Mouse (Mus musculus): Measurements from ENCODE around the gene Foxn3.

Foxn3 gene

DNA sequence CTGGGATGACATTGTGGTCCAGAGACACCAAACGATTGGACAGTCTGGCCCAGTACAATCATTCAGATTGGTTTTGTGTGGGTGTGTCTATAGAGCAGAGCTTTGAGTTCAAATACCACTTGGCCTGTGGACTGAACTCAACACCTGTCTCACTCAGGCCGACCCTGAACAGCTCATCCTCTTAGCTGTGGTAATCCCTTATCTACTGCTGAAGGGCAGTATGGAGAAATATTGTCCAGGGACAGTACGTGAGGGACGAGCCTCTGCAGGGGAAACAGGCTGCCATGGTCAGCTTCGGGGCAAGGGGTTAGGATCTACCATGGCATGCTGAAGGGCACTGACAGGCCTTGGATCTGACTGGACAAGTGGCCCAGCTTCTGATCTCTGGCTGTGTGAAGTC, 306.9 kb downstream of the Foxn3 start:
- no peak for DNase-seq (ENCODE audit: low spot score)

GRCm38 (mm10) chr12:99254436-99254835, 308.9 kb downstream of the Foxn3 start:
- no peak for DNase-seq (ENCODE audit: low spot score)

- DNase-seq (ENCODE audit: low spot score) = no peak
Observed at GRCm38 (mm10) chr12:99253562-99253961, 309.8 kb downstream of the Foxn3 start.

GRCm38 (mm10) chr12:99248606-99249005, 314.8 kb downstream of the Foxn3 start:
- DNase-seq (ENCODE audit: low spot score) = no peak

DNA sequence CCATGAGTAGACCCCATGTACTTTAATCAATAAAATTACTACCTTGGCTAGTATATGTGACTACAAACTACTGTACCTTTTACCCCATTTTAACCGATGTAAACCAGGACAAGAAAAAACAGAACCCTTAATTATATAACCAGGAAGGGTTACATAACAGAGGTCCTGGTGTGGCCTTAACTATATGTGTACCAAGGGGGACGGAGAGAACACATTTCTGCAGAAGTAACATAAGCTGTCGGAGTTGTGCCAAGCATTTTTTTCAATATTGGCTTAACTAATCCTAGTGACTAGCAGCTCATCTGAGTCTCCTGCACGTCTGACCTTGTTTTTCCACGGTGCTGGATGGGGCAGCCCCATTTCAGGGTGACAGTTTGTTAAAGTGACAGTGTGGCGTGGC, 315.4 kb downstream of the Foxn3 start:
- DNase-seq (ENCODE audit: low spot score) = no peak

GRCm38 (mm10) chr12:99246984-99247746, 316.2 kb downstream of the Foxn3 start:
- no peak for DNase-seq (ENCODE audit: low spot score)

- no peak for DNase-seq (ENCODE audit: low spot score)
Observed at GRCm38 (mm10) chr12:99244673-99245072, 318.7 kb downstream of the Foxn3 start.

- DNase-seq (ENCODE audit: low spot score) = no peak
Observed at GRCm38 (mm10) chr12:99244264-99244663, 319.1 kb downstream of the Foxn3 start.

GRCm38 (mm10) chr12:99243316-99243715, 320.1 kb downstream of the Foxn3 start:
- DNase-seq (ENCODE audit: low spot score) = no peak

GRCm38 (mm10) chr12:99240185-99240726, 323.1 kb downstream of the Foxn3 start:
- DNase-seq (ENCODE audit: low spot score) = no peak

- no peak for DNase-seq (ENCODE audit: low spot score)
Observed at GRCm38 (mm10) chr12:99239735-99240134, 323.6 kb downstream of the Foxn3 start.

DNA sequence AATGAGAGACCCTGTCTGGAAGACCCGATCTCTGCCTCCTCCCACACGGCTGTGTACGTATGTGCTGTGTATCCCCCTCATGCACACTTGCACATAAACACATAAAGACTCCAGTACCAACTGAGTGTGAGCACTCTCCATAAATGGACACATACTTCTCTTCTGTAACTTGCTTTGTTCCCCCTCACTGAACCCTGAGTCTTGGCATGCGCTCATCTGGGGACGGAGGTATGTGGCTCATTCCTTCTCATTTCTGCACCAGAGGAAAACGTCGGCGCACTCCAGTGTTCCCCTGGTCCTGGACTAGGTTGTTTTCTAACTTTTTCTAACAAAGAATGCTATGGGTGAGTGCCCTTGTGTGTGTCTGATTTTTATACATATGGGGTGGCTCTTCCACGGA, 325.9 kb downstream of the Foxn3 start:
- DNase-seq (ENCODE audit: low spot score) = no peak

GRCm38 (mm10) chr12:99234346-99234745, 329.0 kb downstream of the Foxn3 start:
- DNase-seq (ENCODE audit: low spot score) = no peak

DNA sequence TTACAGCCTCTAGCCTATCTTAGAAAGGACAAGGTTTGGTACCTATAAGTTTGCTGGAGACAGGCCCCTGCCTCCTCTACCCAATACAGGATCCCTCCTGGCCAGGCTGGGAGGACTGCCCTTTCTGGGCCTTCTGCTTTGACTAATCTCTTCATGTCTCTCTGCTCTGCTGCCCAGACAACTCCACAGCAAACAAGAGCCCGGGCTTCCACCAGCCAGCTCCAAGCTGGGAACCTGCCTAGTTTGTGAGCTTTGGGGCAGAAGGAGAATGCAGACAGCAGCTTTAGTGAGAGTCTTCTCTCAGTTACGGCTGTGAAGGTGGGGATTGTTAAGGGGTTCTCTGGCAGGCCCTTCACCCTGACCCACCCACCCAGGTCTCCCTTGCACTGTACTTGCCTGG, 330.0 kb downstream of the Foxn3 start:
- DNase-seq (ENCODE audit: low spot score) = no peak

DNA sequence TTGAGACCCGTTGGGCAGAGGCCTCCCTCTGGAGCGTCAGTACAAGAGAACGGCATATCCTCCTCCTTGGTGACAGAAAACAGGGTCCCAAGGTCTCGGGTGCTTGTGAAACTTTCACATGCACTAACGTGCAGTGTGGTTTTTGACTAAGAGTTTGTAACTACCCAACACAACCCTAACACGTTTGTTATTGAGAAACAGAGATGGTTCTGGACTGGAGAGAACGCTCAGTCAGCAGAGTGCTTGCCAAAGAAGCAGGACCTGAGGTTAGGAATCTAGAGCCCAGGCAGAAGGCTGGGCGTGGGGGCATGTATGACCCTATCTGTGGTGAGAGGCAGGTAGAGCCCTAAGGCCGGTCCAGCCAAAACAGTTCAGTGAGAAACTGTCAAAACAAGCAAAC, 330.9 kb downstream of the Foxn3 start:
- DNase-seq (ENCODE audit: low spot score) = no peak

DNA sequence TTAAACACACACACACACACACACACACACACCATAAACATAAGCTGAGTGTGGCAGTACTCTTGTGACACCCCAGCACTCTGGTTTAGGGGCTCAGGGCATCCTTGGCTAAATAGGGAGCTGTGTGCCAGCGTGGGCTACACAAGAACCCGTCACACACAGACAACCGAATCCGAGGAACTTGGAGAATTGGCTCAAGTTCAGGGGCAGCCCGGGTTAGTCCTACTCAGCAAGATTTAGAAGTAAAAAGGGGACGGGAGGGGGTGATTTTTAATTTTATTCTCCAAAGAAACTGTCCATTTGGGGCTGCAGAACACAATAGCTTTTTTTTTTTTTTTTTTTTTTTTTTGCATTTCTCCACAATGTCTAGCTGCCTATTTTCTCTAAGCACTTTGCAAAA, 332.1 kb downstream of the Foxn3 start:
- DNase-seq (ENCODE audit: low spot score) = no peak

DNA sequence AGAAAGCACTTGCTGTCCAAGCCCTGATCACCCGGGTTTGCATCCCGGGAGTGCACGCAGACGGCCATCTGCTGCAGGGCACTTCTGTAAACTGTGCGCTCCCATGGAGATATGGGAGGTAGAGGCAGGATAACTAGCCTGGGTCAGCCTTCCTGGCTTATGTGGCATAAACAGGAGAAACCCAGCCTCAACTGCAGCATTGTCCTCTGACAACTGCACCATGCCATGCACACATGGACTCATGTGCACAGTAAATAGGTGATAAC, 332.7 kb downstream of the Foxn3 start:
- no peak for DNase-seq (ENCODE audit: low spot score)

- no peak for DNase-seq (ENCODE audit: low spot score)
Observed at GRCm38 (mm10) chr12:99229973-99230782, 333.2 kb downstream of the Foxn3 start.

DNA sequence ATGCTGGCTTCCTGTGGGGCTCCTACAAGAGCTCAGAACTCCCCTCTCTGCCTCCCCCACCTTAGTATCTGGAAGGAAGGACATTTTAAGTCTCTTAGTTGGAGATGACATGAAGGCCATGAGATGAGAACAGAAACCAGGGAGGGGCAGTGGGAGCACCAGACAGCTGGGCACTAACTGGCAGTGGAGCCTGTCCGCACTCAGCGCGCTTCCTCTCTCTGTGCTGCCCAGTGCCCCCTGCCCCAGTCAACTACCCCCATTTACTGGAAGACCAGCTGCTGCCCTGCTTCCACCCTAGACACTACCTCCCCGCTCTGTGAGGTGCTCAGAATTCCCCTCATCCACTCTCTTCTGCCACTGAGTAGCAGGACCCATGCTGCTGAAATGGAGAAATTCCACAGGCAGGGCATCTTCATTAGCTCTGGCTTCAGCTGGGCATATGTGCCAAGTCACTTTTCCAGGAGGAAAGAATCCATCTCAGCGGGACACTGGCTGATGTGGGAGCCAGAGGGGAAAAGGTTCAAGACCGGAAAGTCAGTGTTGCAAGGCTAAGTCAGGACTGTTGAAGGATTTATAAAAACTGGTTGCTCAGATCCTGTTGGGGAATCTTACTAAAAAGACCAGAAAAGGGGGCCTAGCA, 335.9 kb downstream of the Foxn3 start:
- no peak for DNase-seq (ENCODE audit: low spot score)

GRCm38 (mm10) chr12:99224863-99225603, 338.3 kb downstream of the Foxn3 start:
- no peak for DNase-seq (ENCODE audit: low spot score)

GRCm38 (mm10) chr12:99221087-99221846, 342.1 kb downstream of the Foxn3 start:
- DNase-seq (ENCODE audit: low spot score) = no peak

Measured in ovary, postnatal 36 days (tissue).